Mouse (Mus musculus): ENCODE results near the gene Tmem91. TPM values are rescaled to one million over a fixed set of nuclear protein-coding genes. Genes with fewer than 3 reads are reported as not detected.

Tmem91 gene
- total RNA-seq, 2 experiments from 2014 or later, result 33.1 to 36.3 TPM

GRCm38 (mm10) chr7:25703793-25704494 is 29.0 kb upstream of the Tmem91 start:
- intact Hi-C loops (cut with DNase I), result no loop called here
- peak in 1 of 2 experiments; percentile 21 for DNase-seq (ENCODE audit: low spot score in 2 of 2)

GRCm38 (mm10) chr7:25702350-25702749 is 27.4 kb upstream of the Tmem91 start:
- intact Hi-C loops (cut with DNase I), result no loop called here

GRCm38 (mm10) chr7:25700732-25701131 is 25.8 kb upstream of the Tmem91 start:
- intact Hi-C loops (cut with DNase I), result no loop called here

More at GRCm38 (mm10) chr7:25702350-25702749, 27.4 kb upstream of the Tmem91 start:
- no peak for DNase-seq (ENCODE audit: low spot score in 2 of 2)

GRCm38 (mm10) chr7:25699851-25700250 is 24.9 kb upstream of the Tmem91 start:
- DNase-seq (ENCODE audit: low spot score in 2 of 2), result no peak
- intact Hi-C loops (cut with DNase I), result no loop called here

More at GRCm38 (mm10) chr7:25700732-25701131, 25.8 kb upstream of the Tmem91 start:
- DNase-seq (ENCODE audit: low spot score in 2 of 2), result no peak

GRCm38 (mm10) chr7:25694104-25694503 is 19.1 kb upstream of the Tmem91 start:
- intact Hi-C loops (cut with DNase I), result no loop called here

GRCm38 (mm10) chr7:25690051-25690450 is 15.1 kb upstream of the Tmem91 start:
- intact Hi-C loops (cut with DNase I), result no loop called here
- DNase-seq (ENCODE audit: low spot score in 2 of 2), result no peak

More at GRCm38 (mm10) chr7:25694104-25694503, 19.1 kb upstream of the Tmem91 start:
- DNase-seq (ENCODE audit: low spot score in 2 of 2), result no peak

- no peak for DNase-seq (ENCODE audit: low spot score in 2 of 2)
- intact Hi-C loops (cut with DNase I), result loop anchor here (2.0 kb wide), 1 partner anchor 17 kb away; no protein-coding TSS in a partner anchor
These were observed 14.6 kb upstream of the Tmem91 start for GRCm38 (mm10) chr7:25689603-25690021.

GRCm38 (mm10) chr7:25688810-25689586 is 14.0 kb upstream of the Tmem91 start:
- intact Hi-C loops (cut with DNase I), result loop anchor here (2.0 kb wide), 1 partner anchor 18 kb away; no protein-coding TSS in a partner anchor
- no peak for DNase-seq (ENCODE audit: low spot score in 2 of 2)

- intact Hi-C loops (cut with DNase I), result loop anchor here (2.0 kb wide), 1 partner anchor 19 kb away; no protein-coding TSS in a partner anchor
- DNase-seq (ENCODE audit: low spot score in 2 of 2), result no peak
These were observed 12.9 kb upstream of the Tmem91 start for GRCm38 (mm10) chr7:25687811-25688401.

GRCm38 (mm10) chr7:25686680-25687531 is 11.9 kb upstream of the Tmem91 start, which contains the start of gene Tgfb1:
Tgfb1 (plus strand) TSS chr7:25687002.
- intact Hi-C loops (cut with DNase I), result no loop called here

GRCm38 (mm10) chr7:25685926-25686470 is 11.0 kb upstream of the Tmem91 start:
- no peak for DNase-seq (ENCODE audit: low spot score in 2 of 2)
- intact Hi-C loops (cut with DNase I), result no loop called here

More at GRCm38 (mm10) chr7:25686680-25687531, 11.9 kb upstream of the Tmem91 start, which contains the start of gene Tgfb1:
- peak in 1 of 2 experiments; percentile 38 for DNase-seq (ENCODE audit: low spot score in 2 of 2)

GRCm38 (mm10) chr7:25684659-25685058 is 9.7 kb upstream of the Tmem91 start:
- DNase-seq (ENCODE audit: low spot score in 2 of 2), result no peak
- intact Hi-C loops (cut with DNase I), result no loop called here

- intact Hi-C loops (cut with DNase I), result no loop called here
- no peak for DNase-seq (ENCODE audit: low spot score in 2 of 2)
These were observed 8.7 kb upstream of the Tmem91 start for GRCm38 (mm10) chr7:25683474-25684180.

- intact Hi-C loops (cut with DNase I), result loop anchor here (2.0 kb wide), 1 partner anchor 29 kb away; no protein-coding TSS in a partner anchor
- no peak for DNase-seq (ENCODE audit: low spot score in 2 of 2)
These were observed 6.6 kb upstream of the Tmem91 start for GRCm38 (mm10) chr7:25681341-25682231.

GRCm38 (mm10) chr7:25680514-25681258 is 5.7 kb upstream of the Tmem91 start, which contains the start of gene B9d2:
B9d2 (plus strand) TSS chr7:25680780.
- DNase-seq (ENCODE audit: low spot score in 2 of 2), result peak; percentile 96
- intact Hi-C loops (cut with DNase I), result loop anchor here (2.0 kb wide), 1 partner anchor 30 kb away; no protein-coding TSS in a partner anchor

GRCm38 (mm10) chr7:25679971-25680370 is 5.0 kb upstream of the Tmem91 start:
- intact Hi-C loops (cut with DNase I), result loop anchor here (2.0 kb wide), 1 partner anchor 31 kb away; no protein-coding TSS in a partner anchor
- no peak for DNase-seq (ENCODE audit: low spot score in 2 of 2)

Data from left cerebral cortex, postnatal 25 days (tissue).